Mouse (Mus musculus): ENCODE measurements around the gene B3gnt9.
A peak's percentile ranks its signal among the peaks of the same experiment; 100 is the strongest.
"Not testable (repeated sequence)": the region's sequence is repeated elsewhere in the genome, so short reads cannot be mapped to it uniquely, and the experiment has no call there.

B3gnt9 gene

DNA sequence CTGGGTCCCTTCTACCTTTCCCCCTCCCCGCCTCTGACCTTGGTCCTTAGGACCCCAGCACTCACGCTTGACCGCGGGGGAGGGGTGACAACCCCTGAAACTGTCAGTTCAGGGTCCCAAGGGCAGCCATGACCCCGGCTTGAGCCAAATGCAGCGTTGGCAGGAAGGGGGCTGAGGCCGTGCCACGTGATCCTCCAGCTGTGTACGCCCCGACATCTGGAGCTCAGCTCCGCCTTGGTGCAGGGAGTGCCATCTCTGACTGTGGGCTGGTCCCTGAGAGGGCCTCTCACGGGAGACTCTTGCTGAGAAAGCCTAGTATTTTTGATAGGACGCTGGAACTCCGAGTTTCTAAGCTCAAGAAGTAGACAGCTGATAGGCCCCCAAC, at the start of gene B3gnt9:
Gene B3gnt9 (minus strand): TSS at position 188 of the 385 bp plus-strand sequence.
- peak; percentile 99 for DNase-seq

DNA sequence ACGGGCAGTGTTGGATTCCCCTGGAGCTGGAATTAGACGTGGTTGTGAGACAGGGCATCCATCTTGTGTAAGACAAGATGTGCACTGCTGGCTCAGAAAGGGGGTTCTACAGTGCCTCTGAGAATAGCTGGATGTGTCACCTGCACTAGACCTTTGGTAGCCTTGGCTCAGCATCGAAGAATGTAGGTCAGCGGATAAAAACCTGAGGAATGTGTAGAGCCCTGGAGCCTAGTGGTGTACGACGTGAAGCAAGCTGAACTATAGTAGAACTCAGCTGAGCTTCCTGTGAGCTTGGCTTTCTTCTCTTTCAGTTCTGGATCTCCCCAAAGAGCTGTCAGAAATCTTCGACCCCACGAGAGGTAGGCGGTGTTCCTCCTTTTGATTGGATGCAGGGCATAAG, 48.9 kb upstream of the B3gnt9 start:
- no peak for DNase-seq

DNA sequence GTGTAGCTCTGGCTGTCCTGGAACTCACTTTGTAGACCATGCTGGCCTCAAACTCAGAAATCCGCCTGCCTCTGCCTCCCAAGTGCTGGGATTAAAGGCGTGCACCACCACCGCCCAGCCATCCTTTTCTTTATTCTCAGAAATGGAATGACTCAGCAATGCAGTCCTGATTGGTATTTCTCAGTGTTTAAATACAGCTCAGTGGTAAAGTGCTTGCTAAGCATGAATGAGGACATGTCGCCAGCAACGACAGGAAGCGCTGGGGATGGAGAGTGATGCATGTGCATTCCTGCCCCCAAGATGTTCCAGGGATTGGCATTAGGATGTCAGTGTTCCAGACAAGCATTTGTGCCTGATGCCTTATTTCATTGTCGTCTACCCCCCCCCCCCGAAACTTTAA, 48.4 kb upstream of the B3gnt9 start:
- no peak for DNase-seq

DNA sequence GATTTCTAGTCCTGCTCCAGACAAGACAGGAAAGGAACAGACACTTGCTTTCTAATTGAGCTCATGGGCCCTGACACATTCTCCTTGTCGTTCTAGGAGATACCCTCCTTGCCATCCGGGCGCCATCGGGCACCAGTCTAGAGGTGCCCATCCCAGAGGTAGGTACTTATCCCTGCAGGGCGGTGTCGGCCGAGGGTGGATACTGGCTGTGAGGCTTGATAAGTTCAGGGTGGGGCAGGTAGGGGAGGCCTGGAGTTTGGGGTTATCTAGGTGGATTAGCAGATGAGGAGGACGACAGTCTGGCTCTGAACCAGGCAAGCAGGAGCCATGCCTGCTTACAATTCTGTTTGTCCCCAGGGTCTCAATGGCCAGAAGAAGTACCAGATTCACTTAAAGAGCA, 45.0 kb upstream of the B3gnt9 start:
- DNase-seq: peak; percentile 92

DNA sequence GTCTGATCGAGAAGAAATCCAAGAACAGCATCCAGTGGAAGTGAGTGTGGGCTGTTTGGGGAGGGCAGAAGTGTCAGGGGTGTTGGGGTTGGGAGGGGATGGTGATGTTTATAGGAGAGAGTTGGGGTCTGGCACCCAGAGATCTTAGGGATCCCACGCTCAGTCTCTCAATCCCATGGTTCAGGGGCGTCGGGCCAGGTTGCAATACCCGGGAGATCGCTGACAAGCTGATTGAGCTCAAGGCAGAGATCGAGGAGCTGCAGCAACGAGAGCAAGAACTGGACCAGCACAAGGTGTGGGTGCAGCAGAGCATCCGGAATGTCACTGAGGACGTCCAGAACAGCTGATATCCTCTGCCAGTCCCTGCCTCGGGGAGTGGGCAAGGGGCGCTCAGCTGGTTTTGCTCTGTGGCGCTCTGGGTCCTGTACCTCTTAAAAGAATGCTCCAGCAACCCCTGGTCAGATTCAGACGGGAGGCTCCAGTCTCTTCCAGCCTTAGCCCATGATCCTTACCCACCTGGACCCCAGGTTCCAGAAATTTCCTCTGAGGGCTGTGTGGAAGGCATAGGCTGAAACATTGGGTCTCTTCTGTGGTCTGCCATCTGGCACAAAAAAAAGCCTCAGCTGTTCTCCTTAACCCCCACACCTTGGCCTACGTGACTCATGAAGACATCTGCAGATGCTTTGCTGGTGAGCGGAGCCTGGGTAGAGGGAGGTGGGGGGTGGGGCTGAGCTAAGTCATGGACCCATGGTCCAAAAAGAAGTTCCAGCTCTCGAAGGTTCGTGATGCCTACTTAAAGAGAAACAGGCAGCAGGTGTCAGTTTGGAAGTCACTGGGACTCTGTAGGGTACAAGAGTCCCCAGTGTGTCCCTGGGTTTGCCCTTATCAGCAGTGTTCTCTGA, 43.6 kb upstream of the B3gnt9 start:
- DNase-seq: peak; percentile 92

DNA sequence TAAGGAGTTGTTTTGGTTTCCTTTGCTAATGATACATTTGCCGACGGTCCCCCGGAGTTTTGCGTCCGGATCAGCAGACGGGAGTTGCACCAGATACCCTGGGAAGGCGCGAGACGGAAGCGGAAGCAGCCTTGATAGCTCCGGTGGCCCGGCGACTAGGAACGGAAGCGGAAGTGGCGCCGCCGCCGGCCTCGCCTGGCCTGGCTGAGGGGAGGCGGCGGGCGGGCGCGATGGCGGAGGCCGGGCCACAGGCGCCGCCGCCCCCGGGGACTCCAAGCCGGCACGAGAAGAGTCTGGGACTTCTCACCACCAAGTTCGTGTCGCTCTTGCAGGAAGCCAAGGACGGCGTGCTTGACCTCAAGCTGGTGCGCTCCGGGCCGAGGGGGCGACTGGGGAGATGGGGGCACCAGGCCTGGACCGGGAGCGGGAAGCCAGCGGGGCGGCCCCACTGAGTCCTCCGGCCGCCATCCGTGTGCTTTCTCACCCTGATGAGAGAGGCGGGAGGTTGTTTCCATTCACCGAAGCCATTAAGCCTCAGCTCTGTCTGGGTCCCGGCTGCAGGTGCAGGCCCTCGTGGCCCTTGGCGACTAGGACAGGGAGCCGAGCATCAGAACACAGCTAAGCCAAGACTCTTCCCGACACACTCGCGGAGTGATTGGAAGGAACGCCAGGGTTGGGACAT, 42.7 kb upstream of the B3gnt9 start, which contains the start of gene E2f4:
Gene E2f4 (plus strand): TSS at position 153 of the 682 bp plus-strand sequence.
- DNase-seq: peak; percentile 99

DNA sequence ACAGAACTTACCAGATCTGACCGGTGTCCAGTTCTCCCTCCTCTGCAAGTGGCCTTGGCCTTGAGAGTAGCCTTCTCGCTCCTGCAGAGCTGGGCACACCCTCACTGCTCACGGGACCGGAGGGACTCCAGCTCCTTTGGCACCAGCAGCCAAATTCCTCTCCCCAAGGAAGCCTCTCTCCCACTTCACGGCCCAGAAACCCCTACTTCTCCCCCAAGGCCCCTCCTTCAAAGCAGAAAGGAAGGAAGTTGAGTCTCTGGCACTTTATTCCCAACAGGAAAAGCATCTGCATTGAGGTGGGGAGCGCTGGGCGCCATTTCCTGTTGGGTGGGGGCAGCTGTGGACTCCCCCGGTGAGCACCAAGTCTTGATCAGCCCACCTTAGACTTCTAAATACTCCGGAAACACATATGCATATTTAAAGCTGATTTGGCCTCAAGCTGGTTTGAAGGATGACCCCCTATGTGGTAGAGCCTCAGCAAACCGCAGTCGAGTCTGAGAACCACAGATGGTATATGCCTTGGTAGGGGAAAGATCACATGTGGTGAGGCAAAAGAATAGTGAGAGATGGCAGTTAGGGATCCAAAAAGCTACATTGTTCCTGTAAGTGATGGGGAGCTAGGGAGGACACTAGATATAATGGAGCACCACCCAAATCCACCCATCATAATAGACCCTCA, 41.1 kb upstream of the B3gnt9 start, which contains the start of gene Exoc3l:
Gene Exoc3l (minus strand): TSS at position 207 of the 679 bp plus-strand sequence.
- DNase-seq: peak; percentile 95

DNA sequence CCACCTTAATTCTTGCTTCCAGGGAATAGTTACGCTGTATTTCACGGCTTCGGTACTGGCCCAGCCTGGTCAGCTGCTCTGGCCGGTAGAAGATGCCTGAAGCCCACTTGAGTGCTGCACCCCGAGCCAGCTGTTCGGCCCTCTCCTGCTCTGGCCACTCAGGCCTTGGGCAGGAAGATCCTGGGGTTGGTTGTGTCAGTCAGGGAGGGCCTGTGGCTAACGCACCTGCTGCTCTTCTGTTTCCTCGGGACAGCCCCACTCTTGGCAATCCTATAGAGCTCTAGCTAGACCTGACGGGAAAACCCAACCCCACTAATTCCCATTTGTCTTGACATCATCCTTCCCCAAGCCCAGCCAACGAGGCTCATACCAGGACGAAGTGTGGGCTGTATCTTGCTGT, 40.3 kb upstream of the B3gnt9 start:
- DNase-seq: peak; percentile 94

DNA sequence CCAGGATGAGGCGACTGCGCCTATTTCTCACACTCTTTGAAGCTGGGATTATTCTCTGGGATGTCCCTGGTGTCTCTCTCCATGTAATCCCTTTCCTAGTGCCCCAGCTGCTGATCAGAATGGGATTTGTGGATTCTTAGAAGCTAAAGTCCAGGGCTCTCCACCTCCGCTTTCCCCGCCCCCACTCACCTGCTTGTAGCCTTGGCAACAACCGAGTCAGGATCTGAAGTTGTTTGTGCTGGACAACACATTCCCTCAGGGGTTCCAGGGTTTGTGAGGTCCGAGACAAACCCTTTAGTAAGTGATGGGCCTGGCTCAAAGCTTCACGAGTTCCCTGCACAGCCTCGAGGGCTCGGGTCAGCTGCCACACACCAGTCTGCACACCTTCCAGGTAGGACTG, 39.8 kb upstream of the B3gnt9 start:
- no peak for DNase-seq

DNA sequence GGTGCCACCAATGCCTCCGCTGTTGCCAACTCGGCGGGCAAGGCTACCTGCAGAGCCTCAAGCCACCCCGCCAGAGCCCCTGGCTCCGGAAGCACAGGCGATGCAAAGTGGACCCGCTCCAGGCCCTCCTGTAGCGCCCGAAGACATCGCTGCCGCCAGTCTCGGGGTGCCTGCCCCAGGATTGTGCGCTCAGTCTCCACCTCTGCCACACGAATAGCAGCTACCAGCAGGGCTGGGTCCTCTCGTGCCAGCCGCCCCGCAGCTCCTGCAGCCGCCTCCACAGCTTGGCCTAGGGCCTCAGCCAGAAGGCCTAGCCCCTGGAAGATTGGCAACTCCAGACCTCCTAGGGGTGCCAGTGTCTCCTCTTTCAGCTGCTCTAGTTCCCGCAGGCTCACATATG, 38.5 kb upstream of the B3gnt9 start:
- peak; percentile 90 for DNase-seq

DNA sequence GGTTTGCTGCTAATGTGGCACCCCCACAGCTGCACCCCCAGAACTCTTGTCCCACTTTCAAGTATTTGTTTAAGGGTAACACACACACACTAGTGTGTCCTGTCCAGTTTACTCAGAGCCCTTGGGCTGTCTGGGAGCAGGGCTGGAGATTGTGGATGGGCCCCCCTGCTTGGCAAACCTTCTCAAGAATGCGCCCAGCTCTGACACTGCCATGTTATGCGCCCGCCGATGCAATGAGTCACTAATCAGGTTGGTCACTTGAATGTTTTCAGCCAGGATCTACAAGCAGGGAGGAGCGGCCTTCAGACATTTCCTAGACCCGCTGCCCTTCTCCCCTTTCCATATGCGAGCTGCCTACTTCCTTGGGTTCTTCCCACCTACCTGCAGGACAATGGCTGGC, 37.5 kb upstream of the B3gnt9 start:
- DNase-seq: no peak

DNA sequence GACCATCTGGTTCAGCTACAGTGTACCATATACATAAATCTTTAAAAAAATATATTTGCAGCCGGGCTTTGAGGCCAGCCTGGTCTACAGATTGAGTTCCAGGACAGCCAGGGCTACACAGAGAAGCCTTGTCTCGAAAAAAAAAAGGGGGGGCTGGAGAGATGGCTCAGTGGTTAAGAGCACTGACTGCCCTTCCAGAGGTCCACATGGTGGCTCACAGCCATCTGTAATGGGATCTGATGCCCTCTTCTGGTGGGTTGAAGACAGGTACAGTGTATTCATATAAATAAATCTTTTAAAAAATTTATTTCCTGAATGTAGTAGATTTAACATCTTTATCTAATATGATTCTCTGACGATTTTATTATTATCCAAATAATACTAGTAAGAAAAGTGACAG, 36.8 kb upstream of the B3gnt9 start:
- DNase-seq: not testable (repeated sequence)

DNA sequence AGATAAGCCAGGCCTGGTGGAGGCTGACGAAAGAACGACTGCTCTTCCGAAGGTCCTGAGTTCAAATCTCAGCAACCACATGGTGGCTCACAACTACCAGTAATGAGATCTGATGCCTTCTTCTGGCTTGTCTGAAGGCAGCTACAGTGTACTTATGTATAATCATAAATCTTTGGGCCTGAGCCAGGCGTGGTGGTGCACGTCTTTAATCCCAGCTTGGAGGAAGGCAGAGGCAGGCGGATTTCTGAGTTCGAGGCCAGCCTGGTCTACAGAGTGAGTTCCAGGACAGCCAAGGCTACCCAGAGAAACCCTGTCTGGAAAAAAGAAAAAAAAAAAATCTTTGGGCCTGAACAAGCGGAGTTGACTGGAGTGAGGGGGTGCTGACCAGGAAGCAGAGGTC, 36.4 kb upstream of the B3gnt9 start:
- DNase-seq: not testable (repeated sequence)

DNA sequence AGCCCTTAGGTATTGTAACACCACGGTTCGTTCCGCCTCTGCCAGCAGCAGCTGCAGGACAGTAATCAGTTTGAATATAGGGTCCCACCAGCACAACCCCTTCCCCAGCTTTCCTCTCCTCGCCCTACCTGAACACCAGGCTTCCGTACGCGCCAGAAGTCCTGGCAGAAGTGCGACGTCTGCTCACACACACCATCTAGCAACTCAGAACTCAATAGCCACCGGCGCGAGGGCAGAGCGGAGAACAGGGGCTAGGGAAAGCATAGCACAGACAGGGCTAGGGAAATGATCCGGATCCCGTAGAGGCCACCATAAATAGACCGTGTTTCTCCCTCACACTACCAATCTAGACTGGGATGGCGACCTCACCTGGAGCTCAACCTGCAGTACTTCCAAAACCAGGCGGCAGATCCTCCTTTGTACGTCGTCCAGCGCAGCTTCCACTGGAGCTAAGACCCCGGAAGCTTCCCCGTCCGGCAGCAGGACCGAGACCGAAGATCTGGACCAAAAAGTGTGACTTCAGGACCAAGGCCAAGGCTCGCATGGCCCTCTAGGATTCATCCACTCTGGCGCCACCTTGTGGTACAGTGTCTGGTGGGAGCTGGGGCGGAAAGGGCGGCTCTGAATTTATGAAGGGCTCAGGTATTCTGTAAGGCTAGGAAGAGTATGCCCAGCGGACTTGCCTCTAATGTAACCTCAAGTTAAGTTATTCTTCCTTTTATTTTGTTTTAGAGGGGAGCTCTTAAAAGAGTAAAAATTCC, 35.8 kb upstream of the B3gnt9 start:
- peak; percentile 98 for DNase-seq

DNA sequence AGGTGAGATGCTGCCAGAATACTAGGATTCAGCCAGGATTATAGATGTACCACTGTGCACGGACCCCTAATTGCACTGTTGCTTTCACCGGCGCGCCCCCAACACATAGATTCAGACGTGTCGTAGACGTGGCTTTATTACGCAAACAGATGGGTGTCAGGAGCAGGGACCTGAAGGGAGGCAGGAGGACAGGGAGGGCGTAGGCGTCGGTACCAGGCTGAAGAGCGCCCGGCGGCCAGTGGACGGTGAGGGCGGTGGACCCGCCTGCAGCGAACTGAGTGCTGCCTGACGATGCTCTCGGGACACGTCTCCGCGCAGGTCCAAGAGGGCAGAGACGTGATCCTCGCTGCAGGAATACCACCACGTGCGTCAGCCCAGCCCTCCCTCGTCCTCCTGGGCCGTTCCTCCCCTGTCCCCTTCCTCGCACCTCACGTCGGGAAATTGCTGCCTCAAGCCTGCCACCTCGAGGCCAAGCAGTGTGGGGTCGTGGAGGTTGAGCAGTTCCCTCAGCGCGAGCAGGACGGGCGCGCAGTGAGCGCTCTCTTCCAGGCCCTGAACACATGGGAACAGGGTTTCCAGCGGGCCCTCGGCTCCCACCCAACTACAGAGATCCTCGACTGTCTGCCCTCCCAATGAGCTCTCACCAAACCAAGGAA, 35.0 kb upstream of the B3gnt9 start, which contains the start of gene 4931428F04Rik:
Gene 4931428F04Rik (minus strand): TSS at position 60 of the 656 bp plus-strand sequence.
- DNase-seq: peak; percentile 93

DNA sequence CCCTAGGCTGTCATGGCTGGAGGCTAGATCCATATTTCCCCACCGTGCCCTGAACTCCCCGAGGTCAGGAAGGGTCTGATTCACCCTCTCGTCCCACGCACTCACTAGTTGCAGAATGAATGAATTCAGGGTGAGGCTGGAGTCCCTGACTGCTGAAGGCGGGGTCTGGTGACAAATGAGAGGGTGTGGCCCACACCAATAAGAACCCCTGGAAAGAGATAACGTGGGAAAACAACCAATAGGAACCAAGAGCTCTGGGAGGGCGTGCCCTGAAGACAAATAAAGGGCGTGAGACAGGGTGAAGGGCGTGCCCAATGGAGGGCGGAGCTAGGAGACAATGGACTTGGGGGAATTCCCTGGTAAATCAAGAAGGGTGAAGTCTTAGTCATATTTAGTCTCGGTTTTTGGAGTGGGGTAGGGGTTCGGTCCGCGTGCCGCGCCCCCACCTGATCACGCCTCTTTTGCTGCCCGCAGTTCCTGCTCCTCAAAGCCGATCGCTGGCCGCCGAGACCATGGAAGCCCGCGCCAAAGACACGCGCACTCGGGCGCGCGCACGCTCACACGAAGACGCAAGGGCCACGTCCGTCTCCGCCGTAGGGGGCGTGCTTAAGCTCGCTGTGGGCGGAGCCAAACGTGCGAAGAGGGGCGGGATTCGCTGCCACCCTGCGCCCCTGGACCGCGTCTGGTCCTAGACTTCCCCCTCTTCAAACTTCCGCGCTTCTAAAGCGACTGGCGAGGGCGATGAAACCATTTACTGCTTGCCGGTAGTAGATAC, 34.2 kb upstream of the B3gnt9 start:
- DNase-seq: peak; percentile 99

DNA sequence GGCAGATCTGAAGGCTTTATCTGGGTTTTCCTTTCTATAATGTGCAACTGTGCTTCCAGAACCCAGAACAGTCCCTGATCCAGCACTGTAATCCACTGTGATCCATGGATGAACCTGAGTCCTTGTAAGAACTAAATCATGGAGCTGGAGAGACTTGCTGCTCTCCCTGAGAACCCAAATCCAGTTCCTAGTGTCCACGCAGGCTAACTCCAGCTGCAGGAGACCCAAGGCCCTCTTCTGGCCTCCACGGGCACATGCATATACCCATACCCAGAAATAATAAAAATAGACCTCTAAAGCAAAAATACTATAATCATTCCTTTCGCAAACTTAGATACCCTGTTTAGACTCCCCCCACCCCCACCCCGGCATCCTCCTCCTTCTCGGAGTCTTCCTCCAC, 33.3 kb upstream of the B3gnt9 start:
- no peak for DNase-seq

DNA sequence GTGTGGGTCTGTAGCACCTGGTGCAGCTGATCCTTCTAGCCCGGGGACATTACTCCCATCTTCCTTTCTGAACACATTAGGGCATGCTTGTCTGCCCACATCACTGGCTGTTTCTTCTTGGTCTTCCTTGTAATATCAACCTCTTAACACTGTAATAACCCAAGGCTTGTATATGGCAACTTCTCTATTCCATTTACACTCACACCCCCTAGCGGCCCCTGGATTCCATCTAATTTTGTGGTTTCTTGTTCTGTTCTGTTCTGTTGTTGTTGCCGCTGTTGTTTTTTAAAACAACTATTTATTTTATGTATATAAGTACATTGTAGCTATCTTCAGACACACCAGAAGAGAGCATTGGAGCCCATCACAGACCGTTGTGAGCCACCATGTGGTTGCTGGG, 32.0 kb upstream of the B3gnt9 start:
- no peak for DNase-seq

DNA sequence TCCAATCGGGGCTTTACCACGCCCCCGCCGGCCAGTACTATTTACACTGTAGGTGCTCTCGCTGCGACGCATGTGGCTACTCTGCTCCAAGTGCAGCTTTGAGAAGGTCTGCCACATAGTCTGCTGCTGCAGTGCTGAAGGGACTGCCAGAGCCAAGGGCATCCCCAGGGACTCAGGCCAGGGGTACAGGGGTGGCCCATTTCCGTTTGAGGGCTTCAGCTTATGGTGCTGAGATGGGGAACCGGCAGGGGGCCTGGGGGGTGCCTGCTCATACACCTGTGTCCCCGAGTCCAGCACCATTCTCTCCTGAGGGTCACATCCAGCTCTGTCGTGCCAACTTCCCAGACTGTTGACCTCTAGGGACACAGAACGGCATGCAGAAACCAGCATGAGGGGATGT, 30.6 kb upstream of the B3gnt9 start:
- DNase-seq: peak; percentile 92

DNA sequence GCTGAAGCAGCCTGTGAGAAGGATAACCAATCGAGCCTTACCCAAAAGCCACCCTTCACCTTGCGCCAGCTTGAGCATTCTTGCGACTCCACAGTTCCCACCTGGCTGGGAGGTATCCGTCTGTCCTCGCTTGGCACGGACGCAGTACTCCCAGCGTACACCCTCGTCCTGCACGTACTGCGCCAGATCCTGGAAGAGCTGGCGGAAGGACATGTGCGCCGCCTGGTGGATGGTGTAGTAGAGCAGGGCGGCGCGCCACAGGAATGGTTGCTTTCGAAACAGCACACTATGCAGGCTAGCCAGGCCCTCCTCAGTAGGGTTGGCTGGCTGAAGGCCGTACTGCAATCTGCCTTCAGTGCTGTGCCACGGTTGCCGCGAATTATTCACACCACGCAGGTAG, 28.1 kb upstream of the B3gnt9 start:
- peak; percentile 94 for DNase-seq

DNA sequence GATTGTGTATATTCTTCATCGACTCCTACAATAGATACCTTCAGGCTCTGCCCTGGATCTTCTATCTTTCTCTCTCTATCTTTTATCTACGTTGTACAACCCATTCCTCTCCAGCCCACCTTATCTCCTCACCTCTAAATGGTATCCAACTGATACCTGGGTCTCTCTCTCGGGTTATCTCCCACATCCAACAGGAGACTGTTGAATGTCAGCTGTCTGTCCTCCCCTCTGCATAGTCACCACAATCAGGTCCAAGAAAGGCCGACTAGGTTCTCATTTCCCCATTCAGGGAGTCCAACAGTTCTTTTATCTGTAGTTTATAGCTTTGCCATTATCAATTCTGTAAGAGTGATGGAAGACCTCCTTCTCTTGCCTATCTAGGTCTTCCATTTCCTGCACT, 27.3 kb upstream of the B3gnt9 start:
- DNase-seq: no peak

Measured in heart, adult 11 months (tissue).